Mouse (Mus musculus): ENCODE data around the gene Ankrd33. TPM values are rescaled to one million over a fixed set of nuclear protein-coding genes. Genes with fewer than 3 reads are reported as not detected.

Ankrd33 gene
- total RNA-seq (2014; rRNA removed): not detected in 2 replicates
- polyA plus RNA-seq (2015; fragmentation: Nextera tagmentation; extraction: Ambion mirVana): not detected in 2 replicates

DNA sequence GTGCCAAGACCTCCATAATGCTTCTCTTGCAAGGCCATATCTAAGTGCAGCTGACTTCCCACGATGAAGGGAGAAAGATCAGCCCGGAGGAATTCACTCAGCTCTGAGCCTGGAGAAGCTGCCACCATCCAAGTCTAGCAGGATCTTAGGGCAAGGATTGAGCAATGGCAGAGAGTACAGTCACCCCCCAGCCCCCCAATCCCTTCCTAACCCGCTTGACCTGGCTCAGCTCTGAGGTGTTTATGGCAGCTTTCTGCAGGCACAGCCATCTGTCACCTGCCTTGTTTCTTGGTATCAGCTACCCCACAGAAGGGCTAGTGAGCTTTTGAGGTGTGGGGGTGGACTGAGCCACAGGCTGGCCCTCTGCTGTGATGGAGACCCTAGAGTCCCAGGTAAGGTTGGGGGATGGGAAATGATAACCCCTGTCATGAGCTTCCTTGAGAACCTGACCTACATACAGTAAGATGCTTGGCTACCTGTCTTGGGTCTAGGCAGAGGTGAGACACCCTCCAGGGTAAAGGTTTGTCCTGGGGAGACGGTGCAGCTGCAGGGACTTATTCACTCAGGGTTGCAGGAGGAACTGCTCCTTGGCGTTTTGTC lies at the start of gene Ankrd33:
Ankrd33 (plus strand) TSS at position 245 of the 600 bp plus-strand sequence.
- DNase-seq (ENCODE audit: low spot score) (no peak), ATAC-seq (no peak)
- Histone ChIP-seq H3K27ac (no peak within 1 kb of the TSS), H3K4me1 (ENCODE audit: insufficient read depth, low read length) (no peaks in the 10 kb centered on the region), H3K4me2 (ENCODE audit: low read depth, low read length) (no peak within 1 kb of the TSS), H3K36me3 (ENCODE audit: insufficient read depth, low read length) (no peaks in the 10 kb centered on the region), H3K4me3 (ENCODE audit: low read length) (no peak within 1 kb of the TSS), H3K27me3 (ENCODE audit: insufficient read depth, low read length) (no peaks in the 10 kb centered on the region), H3K9ac (replicated peaks; ENCODE audit: low read length) (no peak within 1 kb of the TSS), H3K9me3 (ENCODE audit: low read length) (no peaks in the 10 kb centered on the region)
- 78% methylated on average over 5 of the region's 5 CpGs for WGBS
- no peak for TF ChIP-seq CTCF (IDR thresholded peaks at IDR 0.05; ENCODE audit: low read depth)

GRCm38 (mm10) chr15:101066364-101066847 lies 49.1 kb upstream of the Ankrd33 start:
- 21% methylated on average over 6 of the region's 6 CpGs for WGBS
- Histone ChIP-seq H3K4me3 (ENCODE audit: low read length) (no peak overlapping the region), H3K4me1 (ENCODE audit: insufficient read depth, low read length) (peaks cover 15% of the 10 kb centered on the region; the same call in 1 of the 2 replicates), H3K9me3 (ENCODE audit: low read length) (no peaks in the 10 kb centered on the region), H3K9ac (replicated peaks; ENCODE audit: low read length) (no peak overlapping the region), H3K4me2 (ENCODE audit: low read depth, low read length) (no peak overlapping the region), H3K27me3 (ENCODE audit: insufficient read depth, low read length) (no peaks in the 10 kb centered on the region), H3K27ac (no peak overlapping the region), H3K36me3 (ENCODE audit: insufficient read depth, low read length) (no peaks in the 10 kb centered on the region)
- DNase-seq (ENCODE audit: low spot score): no peak
- peak; percentile 34; the same call in 1 of the 2 replicates for ATAC-seq
- TF ChIP-seq CTCF (IDR thresholded peaks at IDR 0.05; ENCODE audit: low read depth): no peak

DNA sequence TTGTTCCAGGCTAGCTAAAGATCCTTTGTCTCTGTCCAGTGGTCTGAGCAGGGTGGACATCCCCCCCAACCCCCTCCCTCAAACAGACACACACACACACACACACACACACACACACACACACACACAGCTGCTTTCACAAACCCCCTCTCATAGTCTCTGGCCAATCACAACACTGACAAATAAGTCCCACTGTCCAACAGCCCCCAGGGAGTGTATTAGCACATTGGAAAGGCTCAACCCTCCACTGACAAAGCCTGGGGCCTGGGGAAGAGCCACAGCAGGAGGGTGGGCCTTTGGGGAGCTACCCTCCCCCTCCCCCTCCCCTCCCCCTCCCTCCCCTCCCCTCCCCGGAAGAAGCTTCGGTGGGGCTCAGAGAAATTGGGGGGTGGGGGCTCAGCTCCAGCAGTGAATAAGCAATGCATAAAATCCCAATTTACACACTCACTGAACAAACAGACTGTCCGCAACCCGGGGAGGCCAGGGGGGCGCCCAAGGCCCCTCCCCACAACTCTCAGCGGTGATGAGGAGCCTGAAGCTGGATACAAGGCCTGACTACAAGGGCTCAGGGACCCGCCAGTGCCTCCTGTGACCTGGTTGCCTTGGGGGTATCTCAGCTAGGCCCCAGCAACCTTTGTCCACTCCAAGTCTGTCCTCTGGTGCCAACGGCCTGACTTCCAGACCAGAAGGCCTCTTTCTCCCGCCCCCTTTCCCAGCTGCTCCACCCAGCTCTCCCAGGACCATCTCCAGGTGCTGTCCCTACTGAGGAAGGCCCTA lies 48.4 kb upstream of the Ankrd33 start:
- TF ChIP-seq CTCF (IDR thresholded peaks at IDR 0.05; ENCODE audit: low read depth): no peak
- DNase-seq (ENCODE audit: low spot score): no peak
- peak; percentile 11; the same call in 1 of the 2 replicates for ATAC-seq
- peaks cover 15% of the 10 kb centered on the region; the same call in 1 of the 2 replicates for H3K4me1 ChIP-seq (ENCODE audit: insufficient read depth, low read length)
- H3K9ac ChIP-seq (replicated peaks; ENCODE audit: low read length): no peak overlapping the region
- no peak overlapping the region for H3K4me3 ChIP-seq (ENCODE audit: low read length)
- H3K9me3 ChIP-seq (ENCODE audit: low read length): no peaks in the 10 kb centered on the region
- H3K4me2 ChIP-seq (ENCODE audit: low read depth, low read length): no peak overlapping the region
- no peaks in the 10 kb centered on the region for H3K36me3 ChIP-seq (ENCODE audit: insufficient read depth, low read length)
- no peaks in the 10 kb centered on the region for H3K27me3 ChIP-seq (ENCODE audit: insufficient read depth, low read length)
- 21% methylated on average over 7 of the region's 9 CpGs for WGBS
- no peak overlapping the region for H3K27ac ChIP-seq

GRCm38 (mm10) chr15:101068029-101068428 lies 47.5 kb upstream of the Ankrd33 start:
- H3K9ac ChIP-seq (replicated peaks; ENCODE audit: low read length): no peak overlapping the region
- H3K9me3 ChIP-seq (ENCODE audit: low read length): no peaks in the 10 kb centered on the region
- ATAC-seq (no peak), DNase-seq (ENCODE audit: low spot score) (no peak)
- H3K27me3 ChIP-seq (ENCODE audit: insufficient read depth, low read length): no peaks in the 10 kb centered on the region
- TF ChIP-seq CTCF (IDR thresholded peaks at IDR 0.05; ENCODE audit: low read depth): no peak
- H3K36me3 ChIP-seq (ENCODE audit: insufficient read depth, low read length): no peaks in the 10 kb centered on the region
- 56% methylated on average over 3 of the region's 3 CpGs for WGBS
- peaks cover 15% of the 10 kb centered on the region; the same call in 1 of the 2 replicates for H3K4me1 ChIP-seq (ENCODE audit: insufficient read depth, low read length)
- H3K4me2 ChIP-seq (ENCODE audit: low read depth, low read length): no peak overlapping the region
- H3K4me3 ChIP-seq (ENCODE audit: low read length): no peak overlapping the region
- no peak overlapping the region for H3K27ac ChIP-seq

GRCm38 (mm10) chr15:101068671-101069070 lies 46.9 kb upstream of the Ankrd33 start:
- 60% methylated on average over 4 of the region's 4 CpGs for WGBS
- Histone ChIP-seq H3K9me3 (ENCODE audit: low read length) (no peaks in the 10 kb centered on the region), H3K4me3 (ENCODE audit: low read length) (no peak overlapping the region), H3K27me3 (ENCODE audit: insufficient read depth, low read length) (no peaks in the 10 kb centered on the region), H3K27ac (no peak overlapping the region), H3K4me1 (ENCODE audit: insufficient read depth, low read length) (peaks cover 15% of the 10 kb centered on the region; the same call in 1 of the 2 replicates), H3K36me3 (ENCODE audit: insufficient read depth, low read length) (no peaks in the 10 kb centered on the region), H3K9ac (replicated peaks; ENCODE audit: low read length) (no peak overlapping the region), H3K4me2 (ENCODE audit: low read depth, low read length) (no peak overlapping the region)
- DNase-seq (ENCODE audit: low spot score) (no peak), ATAC-seq (no peak)
- no peak for TF ChIP-seq CTCF (IDR thresholded peaks at IDR 0.05; ENCODE audit: low read depth)

DNA sequence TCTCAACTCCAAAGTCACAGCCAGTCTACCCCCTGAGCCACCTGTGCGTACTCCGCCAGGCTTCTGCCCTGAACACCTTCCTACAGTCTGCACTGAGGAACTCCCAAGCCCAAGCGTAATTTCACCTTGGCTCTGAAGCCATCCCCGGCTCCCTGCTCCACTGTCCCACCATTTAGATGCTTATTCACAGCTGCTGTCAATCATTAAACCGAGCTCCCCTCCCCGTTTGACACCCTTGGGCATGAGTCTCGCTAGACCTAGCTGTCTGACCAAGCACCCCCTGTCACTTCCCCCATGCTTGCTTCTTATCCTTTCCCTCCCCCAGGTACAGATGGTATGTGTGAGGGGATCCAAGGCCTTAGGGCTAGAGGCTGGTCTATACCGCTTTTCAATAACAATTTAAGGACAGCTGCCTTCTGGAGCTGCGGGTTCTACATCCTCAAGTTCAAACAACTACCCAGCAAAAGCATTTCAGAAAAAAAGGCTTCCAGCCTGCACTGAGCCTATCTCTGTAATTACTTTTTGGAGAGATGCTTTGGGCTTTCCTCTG lies 45.8 kb upstream of the Ankrd33 start:
- 53% methylated on average over 9 of the region's 9 CpGs for WGBS
- ATAC-seq (no peak), DNase-seq (ENCODE audit: low spot score) (no peak)
- no peak overlapping the region for H3K9ac ChIP-seq (replicated peaks; ENCODE audit: low read length)
- no peaks in the 10 kb centered on the region for H3K9me3 ChIP-seq (ENCODE audit: low read length)
- no peak for TF ChIP-seq CTCF (IDR thresholded peaks at IDR 0.05; ENCODE audit: low read depth)
- no peaks in the 10 kb centered on the region for H3K36me3 ChIP-seq (ENCODE audit: insufficient read depth, low read length)
- H3K4me1 ChIP-seq (ENCODE audit: insufficient read depth, low read length): peaks cover 15% of the 10 kb centered on the region; the same call in 1 of the 2 replicates
- H3K27ac ChIP-seq: no peak overlapping the region
- no peak overlapping the region for H3K4me2 ChIP-seq (ENCODE audit: low read depth, low read length)
- H3K4me3 ChIP-seq (ENCODE audit: low read length): no peak overlapping the region
- H3K27me3 ChIP-seq (ENCODE audit: insufficient read depth, low read length): no peaks in the 10 kb centered on the region

Data from hindbrain, postnatal 0 days (tissue).